Mouse (Mus musculus) cerebellum, postnatal 36 days (tissue): ENCODE results near the gene Muc3.
A peak's percentile ranks its signal among the peaks of the same experiment; 100 is the strongest.
"Not testable (repeated sequence)": the region's sequence is repeated elsewhere in the genome, so short reads cannot be mapped to it uniquely, and the experiment has no call there.

Experiments used
- DNase-seq, 2 experiments: peaks; one replicate each; pipeline ENCODE4 v3.0.0; 2021 to 2022; ENCODE audit warnings: mixed read lengths in 2 of 2

The Muc3 gene

DNA sequence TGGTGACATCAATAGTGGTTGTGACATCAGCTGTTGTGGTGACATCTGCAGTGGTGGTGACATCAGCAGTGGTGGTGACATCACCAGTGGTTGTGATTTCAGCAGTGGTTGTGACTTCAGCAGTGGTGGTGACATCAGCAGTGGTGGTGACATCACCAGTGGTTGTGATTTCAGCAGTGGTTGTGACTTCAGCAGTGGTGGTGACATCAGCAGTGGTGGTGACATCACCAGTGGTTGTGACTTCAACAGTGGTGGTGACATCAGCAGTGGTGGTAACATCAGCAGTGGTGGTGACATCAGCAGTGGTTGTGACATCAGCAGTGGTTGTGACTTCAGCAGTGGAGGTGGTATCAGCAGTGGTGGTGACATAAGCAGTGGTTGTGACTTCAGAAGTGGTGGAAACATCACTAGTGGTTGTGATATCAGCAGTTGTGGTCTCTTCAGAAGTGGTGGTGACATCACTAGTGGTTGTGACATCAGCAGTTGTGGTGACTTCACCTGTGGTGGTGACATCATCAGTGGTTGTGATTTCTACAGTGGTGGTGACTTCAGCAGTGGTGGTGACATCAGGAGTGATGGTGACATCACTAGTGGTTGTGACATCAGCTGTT lies at the start of gene Muc3:
Muc3 (minus strand) TSS at position 51 of the 611 bp plus-strand sequence.
- not testable (repeated sequence) for DNase-seq

DNA sequence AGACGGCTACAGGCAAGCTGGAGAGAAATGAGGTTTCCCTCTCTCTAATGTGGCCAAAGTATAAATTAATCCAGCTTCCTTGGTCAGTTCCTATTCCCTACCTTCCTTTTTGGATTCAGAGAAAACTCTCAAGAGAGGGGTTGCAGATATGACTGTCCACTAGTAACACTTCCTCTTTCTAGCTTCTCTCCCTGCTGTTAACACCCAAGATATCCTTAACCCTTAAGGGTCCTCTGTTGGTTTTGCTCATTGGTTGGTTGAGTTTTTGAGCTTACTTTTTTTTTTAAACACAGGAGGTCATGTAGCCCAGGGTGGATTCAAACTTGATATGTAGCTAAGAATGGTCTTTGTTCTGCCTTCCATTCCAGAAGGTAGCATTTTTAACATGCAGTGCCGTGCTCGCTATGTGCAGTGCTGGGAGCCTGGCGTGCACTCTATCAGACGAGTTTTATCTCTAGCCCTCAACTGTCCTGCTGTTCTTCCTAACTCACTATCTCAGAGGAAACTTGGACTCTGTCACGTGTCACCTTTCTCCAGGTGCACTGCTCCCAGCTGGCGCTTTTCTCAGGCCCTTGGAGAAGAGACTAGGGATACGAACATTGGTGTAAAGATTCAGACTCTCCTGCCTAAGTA lies 45.5 kb upstream of the Muc3 start:
- no peak for DNase-seq

DNA sequence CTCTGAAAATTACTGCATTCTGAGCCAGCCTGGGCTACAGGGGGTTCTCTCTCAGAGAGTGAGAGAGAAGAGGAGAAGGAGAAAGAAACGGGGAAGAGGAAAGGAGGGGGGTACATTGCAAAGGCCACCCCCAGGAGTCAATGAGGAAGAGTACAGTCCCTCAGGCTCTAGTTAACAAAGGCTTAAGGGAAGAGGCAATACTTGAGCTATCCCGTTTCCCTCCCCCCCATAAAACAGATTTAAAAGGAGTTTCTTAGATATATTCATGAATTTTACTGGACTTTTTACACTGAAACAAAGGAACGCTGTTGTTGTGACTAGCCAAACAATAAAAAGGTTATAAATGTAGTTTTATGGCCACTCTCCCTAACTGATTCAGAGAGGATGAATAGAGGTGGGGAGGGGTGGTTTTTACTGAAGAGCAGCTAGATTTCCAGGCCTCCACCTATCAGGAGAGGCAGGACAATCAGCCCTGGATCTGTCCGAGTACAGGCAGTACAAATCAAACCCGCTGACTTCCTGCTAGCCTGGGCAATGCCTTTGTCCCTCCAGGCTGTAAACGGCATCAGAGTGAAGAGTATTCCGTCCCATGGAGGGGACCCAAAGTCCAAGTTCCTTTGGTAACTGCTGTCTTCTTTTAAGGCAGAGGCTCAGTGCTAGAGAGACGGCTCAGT lies 44.3 kb upstream of the Muc3 start:
- DNase-seq: no peak

DNA sequence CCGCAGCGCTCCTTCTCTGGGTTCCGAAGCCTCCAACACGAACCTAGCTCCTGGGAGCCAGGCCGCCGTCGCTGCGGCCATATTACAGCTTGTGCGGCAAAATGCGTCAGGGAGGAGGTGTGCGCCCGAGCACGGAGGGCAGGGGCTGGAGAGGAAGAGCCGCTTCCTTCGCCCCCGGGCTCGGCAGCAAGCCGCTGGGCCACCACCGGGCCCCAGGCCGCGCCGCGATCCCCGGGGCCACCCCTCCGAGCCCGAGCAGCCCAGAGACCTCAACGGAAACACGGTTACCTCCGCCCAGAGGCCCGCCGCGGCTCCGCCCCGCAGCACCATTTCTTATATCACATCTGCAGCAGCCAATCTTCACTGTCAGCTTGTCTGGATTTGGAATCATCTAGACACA lies 40.2 kb upstream of the Muc3 start:
- DNase-seq: peak; percentile 4 to 7

DNA sequence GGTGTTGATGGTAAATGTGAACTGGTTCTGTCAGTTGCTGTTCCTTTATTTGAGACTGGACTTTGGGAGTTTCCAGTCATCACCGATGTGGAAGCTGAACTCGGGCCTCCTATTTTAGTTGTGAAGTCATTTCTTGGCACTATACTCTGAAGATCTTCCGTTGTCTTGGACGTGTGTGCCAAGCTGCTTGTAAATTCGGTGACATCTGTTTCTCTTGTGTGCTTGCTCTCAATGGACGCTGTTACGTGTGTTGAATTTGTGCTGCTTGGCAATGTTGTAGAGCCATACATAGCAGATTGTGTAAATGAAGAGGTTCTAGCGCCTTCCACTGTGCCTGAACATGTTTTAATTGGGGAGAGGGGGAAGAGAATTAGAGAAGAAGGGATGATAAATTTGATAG lies 36.2 kb upstream of the Muc3 start:
- no peak for DNase-seq

DNA sequence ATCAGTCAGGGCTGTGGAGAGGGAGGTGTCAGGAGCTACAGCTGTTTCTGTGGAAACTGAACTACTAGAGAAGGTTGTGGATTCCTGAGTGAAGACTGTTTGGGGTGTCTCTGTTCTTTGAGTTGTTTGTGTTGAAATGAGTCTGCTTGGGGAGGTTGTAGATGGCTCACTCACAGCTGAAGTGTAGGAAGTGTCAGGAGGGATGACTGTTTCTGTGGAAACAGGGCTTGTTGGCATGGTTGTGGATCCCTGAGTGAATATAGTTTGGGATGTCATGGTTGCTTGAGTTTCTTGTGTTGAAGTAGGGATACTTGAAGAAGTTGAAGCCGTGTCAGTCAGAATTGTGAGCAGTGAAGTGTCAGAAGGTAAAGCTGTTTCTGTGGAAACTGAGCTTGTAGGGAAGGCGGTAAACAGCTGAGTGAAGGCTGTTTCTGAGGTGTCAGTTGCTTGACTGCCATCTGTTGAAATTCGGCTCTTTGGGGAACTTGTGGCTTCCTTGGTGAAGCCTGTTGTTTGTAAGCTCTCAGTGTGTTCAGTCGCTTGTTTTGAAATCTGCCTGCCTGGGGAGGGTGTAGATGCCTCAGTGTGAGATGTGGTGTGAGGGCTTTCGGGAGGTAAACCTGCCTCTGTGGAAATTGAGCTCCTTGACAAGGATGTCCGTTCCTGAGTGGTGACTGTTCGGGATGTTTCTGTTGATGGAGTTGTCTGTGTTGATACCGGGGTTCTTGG lies 30.7 kb upstream of the Muc3 start:
- DNase-seq: no peak

DNA sequence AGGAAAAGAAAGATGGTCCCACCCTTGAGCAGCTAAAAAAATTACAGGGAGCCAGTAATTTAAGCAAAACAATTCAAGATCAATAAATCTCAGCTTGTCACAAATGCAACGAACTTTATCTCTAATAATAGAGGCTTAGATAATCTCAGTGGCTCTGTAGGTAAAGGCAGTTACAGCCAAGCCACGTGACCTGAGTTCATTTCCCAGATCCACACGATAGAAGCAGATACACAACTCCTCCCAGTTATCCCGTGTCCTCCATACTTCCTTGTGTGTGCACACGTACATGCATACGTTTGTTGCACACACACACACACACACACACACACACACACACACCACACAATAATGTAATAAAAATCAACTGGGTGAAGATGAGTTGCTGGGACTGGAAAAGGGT lies 24.8 kb upstream of the Muc3 start:
- DNase-seq: no peak

DNA sequence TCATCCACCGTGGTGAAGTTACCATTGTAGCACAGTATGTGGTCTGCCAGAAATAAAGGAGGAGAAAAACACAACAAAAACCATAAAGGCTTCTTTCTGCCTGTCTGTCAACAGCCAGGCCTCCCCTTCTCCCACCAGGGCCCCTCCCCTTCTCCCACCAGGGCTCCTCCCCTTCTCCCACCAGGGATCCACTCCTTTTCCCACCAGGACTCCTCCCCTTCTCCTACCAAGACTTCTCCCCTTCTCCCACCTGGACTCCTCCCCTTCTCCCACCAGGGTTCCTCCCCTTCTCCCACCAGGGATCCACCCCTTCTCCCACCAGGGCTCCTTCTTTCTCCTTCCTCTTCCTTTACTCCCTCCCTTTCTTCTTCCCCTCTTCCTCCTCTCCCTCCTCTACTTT lies 23.5 kb upstream of the Muc3 start:
- DNase-seq: no peak

DNA sequence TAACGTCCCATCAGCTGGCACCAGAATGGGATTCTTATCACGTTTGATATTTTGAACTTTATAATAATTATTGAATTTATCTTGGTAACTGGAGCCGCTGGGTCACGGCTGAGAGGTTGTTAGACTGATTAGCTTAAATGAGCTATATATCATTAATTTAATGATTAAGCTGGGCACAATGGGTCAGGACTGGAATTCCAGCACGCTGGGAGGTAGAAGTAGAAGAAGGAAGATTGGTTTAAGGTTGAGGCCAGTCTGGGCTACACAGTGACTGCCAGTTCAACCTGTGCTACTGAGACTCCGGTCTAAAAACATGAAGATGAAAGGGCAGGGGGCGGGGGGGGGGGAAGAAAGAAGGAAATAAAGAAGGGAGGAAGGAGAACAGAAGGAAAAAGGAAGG lies 22.4 kb upstream of the Muc3 start:
- no peak for DNase-seq

DNA sequence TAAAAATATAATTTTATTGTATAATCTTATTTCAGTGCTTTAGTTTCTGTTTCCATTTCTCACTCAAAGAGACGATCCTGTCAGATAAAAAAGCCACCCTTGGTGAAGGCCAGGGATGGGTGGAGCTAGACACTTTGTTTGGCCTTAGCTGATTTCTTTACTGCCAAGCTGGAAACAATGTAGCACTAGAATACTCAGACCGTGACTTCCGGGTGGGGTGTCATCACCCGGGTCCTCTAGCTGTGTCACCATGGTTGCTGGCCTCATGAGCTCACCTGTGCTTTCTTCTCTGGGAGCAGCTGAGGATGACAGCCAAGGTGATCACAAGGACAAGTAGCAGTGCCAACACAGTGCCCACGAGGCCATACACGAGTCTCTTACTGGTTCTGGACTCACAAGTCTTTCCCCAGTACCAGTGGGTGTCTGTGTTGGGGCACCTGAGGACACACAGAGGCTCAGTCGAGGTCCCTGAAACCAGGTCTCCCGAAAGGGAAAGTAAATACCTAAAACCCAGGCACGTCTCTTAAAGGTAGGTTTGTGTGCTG lies 21.8 kb upstream of the Muc3 start:
- DNase-seq: no peak

DNA sequence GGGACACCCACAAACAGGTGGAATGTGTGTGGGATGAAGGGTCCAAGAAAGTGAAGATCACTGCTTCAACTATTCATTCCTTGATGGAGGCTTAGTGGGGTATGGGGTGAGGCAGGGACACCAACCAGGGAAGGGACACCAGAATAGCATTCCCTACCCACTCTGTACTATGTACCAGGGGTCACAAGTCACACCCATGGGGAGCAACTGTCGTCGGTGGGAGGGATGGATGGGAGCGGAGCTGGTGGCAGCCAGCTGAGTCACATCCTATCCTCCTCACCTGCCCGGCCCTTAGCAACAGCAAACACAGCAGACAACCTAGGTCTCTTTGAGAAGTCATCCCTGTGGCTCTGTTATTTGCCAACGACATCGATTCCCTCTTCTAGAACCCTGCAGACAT lies 18.4 kb upstream of the Muc3 start:
- DNase-seq: no peak

DNA sequence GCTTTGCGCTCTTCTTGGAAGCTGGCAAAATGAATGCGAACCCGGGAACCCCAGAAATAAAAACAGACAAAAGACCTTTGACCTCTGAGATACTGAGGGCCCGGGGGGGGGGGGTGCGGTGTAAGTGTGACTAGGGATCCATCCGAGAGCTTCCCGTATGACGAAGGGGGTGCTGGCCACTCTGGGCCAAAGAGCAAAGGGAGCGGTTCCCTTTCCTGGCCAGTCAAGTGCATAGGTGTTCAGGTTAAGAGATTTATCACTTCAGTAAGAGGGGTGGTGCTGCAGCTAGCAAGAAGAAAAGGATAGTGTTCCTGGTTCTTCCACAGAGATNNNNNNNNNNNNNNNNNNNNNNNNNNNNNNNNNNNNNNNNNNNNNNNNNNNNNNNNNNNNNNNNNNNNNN lies 16.9 kb upstream of the Muc3 start:
- DNase-seq: no peak

DNA sequence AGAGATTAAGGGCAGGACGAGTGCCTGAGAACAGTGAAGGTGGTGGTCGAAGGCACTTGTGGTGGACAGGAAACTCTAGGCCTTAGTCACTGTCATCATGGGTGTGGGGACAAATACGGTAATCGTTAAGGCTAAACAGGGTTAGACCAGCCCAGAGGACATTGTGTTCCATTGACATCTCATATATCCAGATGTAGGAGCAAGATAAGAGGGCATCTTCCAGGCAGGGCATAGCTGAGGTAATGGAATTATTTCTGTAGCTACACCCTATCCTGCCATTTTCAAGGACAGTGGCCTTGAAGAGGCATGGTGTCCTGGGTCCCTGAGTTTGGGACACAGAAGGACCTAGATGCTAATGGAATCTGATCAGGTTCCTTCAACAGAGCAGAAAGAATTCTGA lies 12.7 kb upstream of the Muc3 start:
- no peak for DNase-seq

DNA sequence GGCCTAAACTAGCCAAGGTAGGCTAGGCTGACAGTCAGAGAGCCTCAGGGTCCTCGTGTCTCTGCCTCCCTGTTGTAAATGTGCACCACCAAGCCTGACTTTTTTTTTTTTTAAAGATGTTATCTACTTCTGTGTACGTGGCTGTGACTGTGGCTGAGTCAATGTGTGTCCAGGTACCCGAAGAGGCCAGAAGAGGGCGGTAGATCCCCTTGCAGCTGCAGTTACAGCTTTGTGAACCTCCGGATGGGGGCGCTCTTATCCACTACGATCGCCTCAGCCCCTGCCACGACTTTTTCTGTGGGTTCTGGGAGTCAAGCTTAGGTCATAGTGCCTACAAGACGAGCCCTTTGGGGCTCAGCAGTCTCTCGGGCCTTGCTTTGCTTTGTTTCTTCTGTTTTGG lies 10.3 kb upstream of the Muc3 start:
- peak; percentile 9 to 23 for DNase-seq

DNA sequence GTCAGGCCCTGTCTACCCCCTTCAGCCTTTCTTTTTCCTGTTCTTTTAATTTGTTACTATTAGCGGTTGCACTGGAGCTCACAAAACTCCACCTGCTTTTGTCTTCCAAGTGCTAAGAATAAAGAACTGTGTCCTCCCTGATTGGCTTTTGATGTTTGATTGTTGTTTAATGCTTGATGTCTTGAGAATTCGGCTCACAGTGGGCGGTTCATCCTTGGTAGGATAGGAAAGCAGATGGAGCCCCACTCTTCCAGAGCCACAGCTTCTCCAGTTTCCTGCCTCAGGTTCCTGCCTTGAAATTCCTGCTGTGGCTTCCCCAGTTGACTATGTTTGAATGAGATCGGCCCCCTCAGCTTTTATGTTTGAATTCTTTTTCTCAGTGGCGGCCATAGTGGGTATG lies 4.2 kb upstream of the Muc3 start:
- DNase-seq: no peak

DNA sequence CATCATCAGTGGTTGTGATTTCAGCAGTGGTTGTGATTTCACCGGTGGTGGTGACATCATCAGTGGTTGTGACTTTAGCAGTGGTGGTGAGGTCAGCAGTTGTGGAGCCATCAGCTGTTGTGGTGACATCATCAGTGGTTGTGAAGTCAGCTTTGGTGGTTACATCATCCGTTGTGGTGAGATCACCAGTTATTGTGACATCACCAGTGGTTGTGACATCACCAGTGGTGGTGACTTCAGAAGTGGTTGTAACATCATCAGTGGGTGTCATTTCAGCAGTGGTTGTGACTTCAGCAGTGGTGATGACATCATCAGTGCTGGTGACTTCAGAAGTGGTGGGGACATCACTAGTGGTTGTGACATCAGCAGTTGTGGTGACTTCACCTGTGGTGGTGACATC lies 3.5 kb upstream of the Muc3 start:
- no peak for DNase-seq

DNA sequence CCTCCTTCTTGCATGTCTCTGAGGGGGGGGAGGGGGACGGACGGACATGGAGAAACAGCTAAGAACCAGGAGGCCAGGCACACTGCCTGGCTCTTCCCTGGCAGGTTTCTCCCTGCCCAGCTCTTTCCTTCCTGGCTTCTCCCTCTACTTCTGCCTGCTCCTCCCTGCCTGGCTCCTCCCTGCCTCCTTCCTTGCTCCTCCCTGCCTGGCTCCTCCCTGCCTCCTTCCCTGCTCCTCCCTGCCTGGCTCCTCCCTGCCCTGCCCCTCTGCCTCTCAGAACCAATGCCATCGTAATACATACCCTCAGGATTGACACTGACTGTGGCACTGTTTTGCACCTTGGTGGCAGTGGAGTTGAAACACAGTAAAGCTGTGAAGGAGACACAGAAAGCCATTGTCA lies 8.3 kb downstream of the Muc3 start:
- no peak for DNase-seq

DNA sequence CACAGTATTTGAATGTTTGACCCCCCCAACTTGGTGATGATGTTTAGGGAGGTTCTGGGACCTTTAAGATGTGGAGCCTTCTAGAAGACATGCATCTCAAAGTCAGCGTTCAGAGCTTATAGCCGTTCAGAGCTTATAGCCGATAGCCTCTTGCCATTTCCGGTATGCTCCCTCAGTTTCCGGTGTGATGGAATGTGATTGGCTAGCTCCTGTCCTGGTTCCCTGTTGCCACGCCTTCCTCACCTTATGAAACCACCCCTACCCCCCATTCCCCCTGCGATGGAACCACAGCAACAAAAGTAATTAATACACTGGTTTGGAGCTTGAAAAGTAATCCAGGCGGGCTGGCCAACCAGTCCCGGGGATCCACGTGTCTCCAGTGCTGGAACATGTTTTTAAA lies 10.1 kb downstream of the Muc3 start:
- no peak for DNase-seq

DNA sequence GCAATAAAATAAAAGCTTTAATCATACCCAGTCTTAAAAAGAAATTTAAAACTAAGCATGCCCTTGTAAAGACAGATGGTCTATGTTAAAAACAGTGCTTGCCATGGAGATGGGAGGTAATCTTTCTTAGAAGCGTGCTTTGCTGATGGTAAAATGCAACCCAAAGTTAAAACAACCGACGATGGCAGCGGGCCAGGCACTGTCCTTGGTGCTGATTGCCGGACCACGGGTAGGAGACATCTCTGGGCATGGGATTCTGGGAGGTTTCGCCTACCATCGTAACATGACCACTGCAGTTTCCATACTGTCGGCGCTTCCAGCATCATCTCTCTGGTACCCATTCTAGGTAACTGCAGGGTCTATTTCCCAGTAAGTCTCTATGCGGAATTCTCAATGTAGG lies 14.2 kb downstream of the Muc3 start:
- DNase-seq: no peak

DNA sequence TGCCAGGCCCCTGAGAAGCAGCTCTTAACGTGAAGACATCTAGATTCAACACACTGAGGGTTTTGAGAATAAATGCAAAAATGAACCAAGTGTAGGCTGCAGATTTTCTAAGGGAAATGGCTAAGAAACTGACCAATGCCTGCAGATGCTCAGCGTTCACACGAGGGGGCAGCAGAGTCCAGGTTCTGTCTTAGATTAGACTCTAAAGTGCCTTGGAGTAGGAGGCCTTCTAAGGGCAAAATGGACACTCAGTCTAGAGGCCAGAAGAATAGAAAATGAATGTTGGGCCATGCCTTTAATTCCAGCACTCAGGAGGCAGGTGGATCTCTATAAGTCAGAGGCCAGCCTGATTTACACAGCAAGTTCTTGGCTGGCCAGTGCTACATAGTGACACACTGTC lies 17.6 kb downstream of the Muc3 start:
- peak; percentile 55 to 58 for DNase-seq

DNA sequence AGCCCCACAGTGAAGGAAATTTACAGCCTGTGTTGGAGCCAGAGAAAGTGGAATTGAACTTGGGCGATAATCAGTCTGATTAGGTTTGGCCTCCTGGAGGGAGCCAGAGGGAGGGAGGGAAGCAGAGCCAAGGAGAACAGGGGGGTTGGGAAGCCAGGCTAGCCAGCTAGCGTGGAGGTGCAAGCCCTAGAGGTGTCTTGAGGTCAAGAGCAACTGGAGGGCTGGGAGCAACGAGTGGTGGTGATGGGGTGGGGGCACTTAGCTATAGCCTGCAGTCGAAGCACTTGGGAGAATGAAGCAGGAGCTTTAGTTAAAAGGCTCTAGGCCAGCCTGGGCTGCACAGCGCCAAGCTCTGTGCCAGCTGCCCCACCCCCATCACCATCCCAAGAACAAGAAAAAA lies 19.8 kb downstream of the Muc3 start:
- DNase-seq: no peak

DNA sequence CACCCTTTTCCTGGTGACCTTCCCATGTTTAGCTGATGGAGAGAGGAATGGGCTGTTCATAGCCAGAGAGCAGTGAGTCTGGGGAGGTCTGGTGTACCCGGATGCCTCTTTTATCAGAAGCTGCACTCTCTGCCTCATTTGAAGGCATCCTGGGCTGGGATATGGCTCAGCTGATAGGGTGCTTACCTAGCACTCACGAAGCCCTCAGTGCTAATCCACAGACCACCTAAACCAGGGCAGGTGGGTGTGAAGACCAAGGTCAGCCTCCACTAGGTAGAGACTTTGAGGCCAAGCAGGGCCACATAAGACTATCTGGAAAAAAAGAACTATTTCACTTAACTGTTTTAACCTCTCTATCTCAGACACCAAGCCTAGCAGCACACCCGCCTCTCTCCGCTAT lies 25.6 kb downstream of the Muc3 start:
- no peak for DNase-seq

DNA sequence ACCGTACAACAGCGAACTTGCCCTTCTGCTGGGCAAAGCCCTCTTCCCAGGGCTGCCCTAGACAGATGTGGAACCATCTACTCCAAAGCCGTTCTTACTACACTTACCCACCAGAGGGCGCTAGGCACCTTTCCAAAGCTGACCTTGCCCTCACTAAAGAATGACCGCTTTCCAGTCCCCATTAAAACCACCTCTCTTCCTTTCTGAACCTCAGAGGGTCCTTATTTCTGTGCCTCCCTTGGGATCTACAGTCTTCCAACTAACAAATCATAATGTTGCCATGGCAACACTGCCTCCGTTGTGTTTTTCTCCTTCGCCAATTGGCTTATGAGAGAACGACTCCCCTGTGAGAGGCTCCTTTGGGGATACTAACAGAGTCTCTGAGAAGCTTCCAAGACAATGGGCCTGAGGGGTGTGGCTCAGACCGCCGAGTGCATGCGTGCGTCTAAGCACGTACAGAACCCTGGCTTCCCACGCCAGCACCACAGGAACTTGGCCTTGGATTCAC lies 26.4 kb downstream of the Muc3 start:
- DNase-seq: peak; percentile 62 to 77
